ENCODE assay signal across 11 mouse cellular contexts in genomic region chr11:89696431-89697403, GRCm38 (mm10).
A peak's percentile ranks its signal among the peaks of the same experiment; 100 is the strongest.
DNase-seq lines count a peak whose midpoint lies in the region; ATAC-seq and TF ChIP-seq lines count a peak whose summit lies in the region.
"Had no signal": no experiment of that assay in that cellular context is flagged by ENCODE, and none has a peak within 500 bp of the region (broad histone marks: within the 10 kb centered on the region; RNA-seq: fewer than 3 reads in every experiment).

No protein-coding gene starts in this region.

- no peak overlapping the region for H3K9ac ChIP-seq in intestine, embryonic 14.5 days (ENCODE audit: low read length)
- H3K9ac ChIP-seq in intestine, postnatal 0 days (ENCODE audit: low read depth, low read length): no peak overlapping the region
- peak overlapping the region; percentile 46; the same call in 1 of the 2 replicates for H3K9ac ChIP-seq in hindbrain, embryonic 14.5 days
- 0 out of 2 replicates have a peak overlapping the region, but pooled peaks have one; percentile 26 for H3K9ac ChIP-seq in neural tube, embryonic 13.5 days

- H3K4me1 ChIP-seq in intestine, embryonic 14.5 days (replicated peaks; ENCODE audit: control insufficient read depth, insufficient read depth, low read length): 0 out of 2 replicates have a peak, but pooled peaks cover 4% of the 10 kb centered on the region
- no peaks in the 10 kb centered on the region for H3K4me1 ChIP-seq in intestine, postnatal 0 days (replicated peaks; ENCODE audit: control insufficient read depth, insufficient read depth, low read length)
- H3K4me1 ChIP-seq in hindbrain, embryonic 14.5 days (replicated peaks; ENCODE audit: control insufficient read depth, insufficient read depth, low read length): peaks cover 13% of the 10 kb centered on the region
- H3K4me1 ChIP-seq in neural tube, embryonic 13.5 days (replicated peaks): peaks cover 13% of the 10 kb centered on the region

- peak; percentile 61 for DNase-seq in intestine, embryonic 14.5 days (ENCODE audit: low spot score)
- DNase-seq in embryo, embryonic 11 days: peak; percentile 79
- DNase-seq in hindbrain, embryonic 14.5 days (ENCODE audit: low spot score): peak; percentile 72
- no peak for DNase-seq in thymus, postnatal 0 days (ENCODE audit: low spot score)
- DNase-seq in kidney, adult 18-20 months: no peak
- DNase-seq: cerebellum, postnatal 25 days; heart, adult 18-20 months; lung, postnatal 36 days had no signal

- no peaks in the 10 kb centered on the region for H3K9me3 ChIP-seq in intestine, embryonic 14.5 days (ENCODE audit: control insufficient read depth, low read length)
- no peaks in the 10 kb centered on the region for H3K9me3 ChIP-seq in intestine, postnatal 0 days (ENCODE audit: control insufficient read depth)
- H3K9me3 ChIP-seq in hindbrain, embryonic 14.5 days (ENCODE audit: control insufficient read depth, low read length): no peaks in the 10 kb centered on the region
- no peaks in the 10 kb centered on the region for H3K9me3 ChIP-seq in neural tube, embryonic 13.5 days

- no peak overlapping the region for H3K4me2 ChIP-seq in intestine, embryonic 14.5 days (ENCODE audit: low read length)
- H3K4me2 ChIP-seq in intestine, postnatal 0 days (replicated peaks; ENCODE audit: low read depth): no peak overlapping the region
- H3K4me2 ChIP-seq in hindbrain, embryonic 14.5 days (replicated peaks): peak overlapping the region; percentile 54
- peak overlapping the region; percentile 48 for H3K4me2 ChIP-seq in neural tube, embryonic 13.5 days

- no peak overlapping the region for H3K27ac ChIP-seq in intestine, embryonic 14.5 days (ENCODE audit: low read depth)
- H3K27ac ChIP-seq in intestine, postnatal 0 days (ENCODE audit: low read depth, low read length): no peak overlapping the region
- peak overlapping the region; percentile 38; the same call in 1 of the 2 replicates for H3K27ac ChIP-seq in hindbrain, embryonic 14.5 days
- H3K27ac ChIP-seq in neural tube, embryonic 13.5 days (replicated peaks): no peak overlapping the region

- H3K36me3 ChIP-seq in intestine, embryonic 14.5 days (ENCODE audit: control insufficient read depth, insufficient read depth, low read length): no peaks in the 10 kb centered on the region
- no peaks in the 10 kb centered on the region for H3K36me3 ChIP-seq in intestine, postnatal 0 days (ENCODE audit: control insufficient read depth, insufficient read depth)
- no peaks in the 10 kb centered on the region for H3K36me3 ChIP-seq in hindbrain, embryonic 14.5 days (replicated peaks; ENCODE audit: control insufficient read depth, insufficient read depth)
- no peaks in the 10 kb centered on the region for H3K36me3 ChIP-seq in neural tube, embryonic 13.5 days

- no peaks in the 10 kb centered on the region for H3K27me3 ChIP-seq in intestine, embryonic 14.5 days (replicated peaks; ENCODE audit: control insufficient read depth, insufficient read depth, low read length)
- H3K27me3 ChIP-seq in intestine, postnatal 0 days (replicated peaks; ENCODE audit: control insufficient read depth, insufficient read depth, low read length): no peaks in the 10 kb centered on the region
- H3K27me3 ChIP-seq in hindbrain, embryonic 14.5 days (ENCODE audit: control insufficient read depth, insufficient read depth, low read length): no peaks in the 10 kb centered on the region
- peaks cover 5% of the 10 kb centered on the region; the same call in 1 of the 2 replicates for H3K27me3 ChIP-seq in neural tube, embryonic 13.5 days

- WGBS in intestine, embryonic 14.5 days: 36% methylated on average over 18 of the region's 18 CpGs
- WGBS in intestine, postnatal 0 days: 37% methylated on average over 18 of the region's 18 CpGs
- 16% methylated on average over 18 of the region's 18 CpGs for WGBS in hindbrain, embryonic 14.5 days
- 23% methylated on average over 18 of the region's 18 CpGs for WGBS in neural tube, embryonic 13.5 days

- no peak for ATAC-seq in intestine, embryonic 14.5 days (replicated peaks; ENCODE audit: low FRiP score, low TSS enrichment, low read depth)
- no peak for ATAC-seq in intestine, postnatal 0 days
- ATAC-seq in hindbrain, embryonic 14.5 days (ENCODE audit: low FRiP score): peak; percentile 80; the same call in 1 of the 2 replicates
- peak; percentile 83 for ATAC-seq in neural tube, embryonic 13.5 days (ENCODE audit: low read depth)
- ATAC-seq in inflammation-experienced regulatory T-cells, adult 6 months: no peak

- TF ChIP-seq CTCF in intestine, postnatal 0 days (IDR thresholded peaks at IDR 0.05; ENCODE audit: low read depth): no peak

- no peak overlapping the region for H3K4me3 ChIP-seq in intestine, embryonic 14.5 days (ENCODE audit: low read depth, low read length)
- no peak overlapping the region for H3K4me3 ChIP-seq in intestine, postnatal 0 days (ENCODE audit: low read depth, low read length)
- peak overlapping the region; percentile 23 for H3K4me3 ChIP-seq in hindbrain, embryonic 14.5 days (replicated peaks; ENCODE audit: low read length)
- H3K4me3 ChIP-seq in neural tube, embryonic 13.5 days: peak overlapping the region; percentile 22

Comparison
In these comparisons a context has a peak if more than half of its experiments do, and no peak if none do; other contexts are left out.
1. ATAC-seq: peak in hindbrain, embryonic 14.5 days (single experiment) and neural tube, embryonic 13.5 days (single experiment); none in intestine, embryonic 14.5 days (single experiment), intestine, postnatal 0 days (single experiment) and inflammation-experienced regulatory T-cells, adult 6 months (single experiment).
2. DNase-seq: peak in intestine, embryonic 14.5 days (single experiment), embryo, embryonic 11 days (single experiment) and hindbrain, embryonic 14.5 days (single experiment); none in thymus, postnatal 0 days (single experiment) and kidney, adult 18-20 months (single experiment).
3. H3K4me2 ChIP-seq: peak in hindbrain, embryonic 14.5 days (single experiment) and neural tube, embryonic 13.5 days (single experiment); none in intestine, embryonic 14.5 days (single experiment) and intestine, postnatal 0 days (single experiment).
4. H3K4me3 ChIP-seq: peak in hindbrain, embryonic 14.5 days (single experiment) and neural tube, embryonic 13.5 days (single experiment); none in intestine, embryonic 14.5 days (single experiment) and intestine, postnatal 0 days (single experiment).
5. H3K9ac ChIP-seq: peak in hindbrain, embryonic 14.5 days (single experiment) and neural tube, embryonic 13.5 days (single experiment); none in intestine, embryonic 14.5 days (single experiment) and intestine, postnatal 0 days (single experiment).